Mouse (Mus musculus): ENCODE results near the gene Spats2l. TPM values are rescaled to one million over a fixed set of nuclear protein-coding genes. Genes with fewer than 3 reads are reported as not detected.

Spats2l gene
- total RNA-seq, 2 experiments from 2014 or later, result 29.7 to 32.7 TPM

DNA sequence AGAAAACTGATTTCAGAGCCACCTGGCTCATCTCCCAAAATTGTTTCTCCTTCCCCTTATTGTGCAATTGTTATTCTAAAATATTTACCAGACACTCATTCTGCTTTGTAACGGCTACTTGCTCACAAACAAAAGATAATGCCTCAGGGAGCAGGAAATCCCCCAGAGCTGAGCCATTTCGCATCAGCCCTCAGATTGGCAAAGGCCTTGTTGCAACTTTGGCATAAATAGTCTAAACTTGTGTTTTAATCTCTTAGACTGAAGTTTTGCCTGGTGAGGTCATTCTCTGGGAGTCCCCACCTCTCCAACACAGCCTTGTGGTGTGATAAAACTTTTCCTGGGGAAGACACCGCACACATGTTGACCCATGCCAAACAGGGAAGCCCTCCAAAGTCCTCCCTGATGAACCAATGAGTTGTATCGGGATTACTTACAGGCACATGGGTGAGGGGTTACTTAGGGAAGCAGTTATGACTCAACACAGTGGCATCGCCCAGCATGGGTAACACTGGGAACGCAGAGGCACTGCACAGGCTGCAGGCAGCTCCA, 215.2 kb downstream of the Spats2l start:
- peak; percentile 8 for DNase-seq

- DNase-seq, result no peak
Measured at GRCm38 (mm10) chr1:57991277-57991676, 217.3 kb downstream of the Spats2l start.

GRCm38 (mm10) chr1:57995432-57996132, 221.6 kb downstream of the Spats2l start, which contains the start of gene Sgo2a:
Sgo2a (plus strand) TSS chr1:57995971.
- DNase-seq, result peak; percentile 96

DNA sequence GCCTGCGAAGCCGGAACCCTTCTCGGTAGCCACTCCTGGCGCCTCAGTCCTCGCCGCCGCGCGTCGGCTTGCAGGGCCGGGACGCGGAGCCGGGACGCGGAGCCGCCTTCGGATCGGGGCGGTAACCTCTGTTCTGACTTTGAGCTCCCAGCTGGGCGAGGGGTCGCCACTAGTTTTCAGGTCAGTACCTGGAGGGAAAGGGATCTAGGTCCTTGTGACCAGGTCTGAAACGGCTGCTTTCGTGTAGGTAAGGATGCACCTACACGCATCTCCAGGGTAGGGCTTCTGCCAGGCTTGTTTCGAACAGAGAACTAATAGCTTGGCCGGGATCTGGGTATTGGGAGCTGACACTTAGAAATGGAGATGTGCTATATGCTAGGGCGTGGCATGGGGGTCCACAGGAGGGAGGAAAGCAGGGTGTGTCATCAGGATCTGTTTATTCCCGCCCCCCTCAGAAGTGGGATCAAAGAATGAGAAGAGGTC, 222.2 kb downstream of the Spats2l start:
- DNase-seq, result no peak

Other genes starting within 250 kb of the Spats2l start
- gene Sgo2a, start 221.8 kb downstream of the Spats2l start, total RNA-seq (2021), result 10 to 100 TPM; 18.0 to 22.5 TPM
- gene Kctd18, start 244.8 kb downstream of the Spats2l start, total RNA-seq (2021), result 10 to 100 TPM; 10.4 to 10.9 TPM